Mouse (Mus musculus) right cerebral cortex, adult 2 months (tissue): Measurements from ENCODE around the gene Hivep2.

Source experiments
- DNase-seq, 2 experiments: peaks; one replicate each; pipeline ENCODE4 v3.0.0; 2021 to 2022; ENCODE audit warnings: low spot score in 2 of 2

The Hivep2 gene

DNA sequence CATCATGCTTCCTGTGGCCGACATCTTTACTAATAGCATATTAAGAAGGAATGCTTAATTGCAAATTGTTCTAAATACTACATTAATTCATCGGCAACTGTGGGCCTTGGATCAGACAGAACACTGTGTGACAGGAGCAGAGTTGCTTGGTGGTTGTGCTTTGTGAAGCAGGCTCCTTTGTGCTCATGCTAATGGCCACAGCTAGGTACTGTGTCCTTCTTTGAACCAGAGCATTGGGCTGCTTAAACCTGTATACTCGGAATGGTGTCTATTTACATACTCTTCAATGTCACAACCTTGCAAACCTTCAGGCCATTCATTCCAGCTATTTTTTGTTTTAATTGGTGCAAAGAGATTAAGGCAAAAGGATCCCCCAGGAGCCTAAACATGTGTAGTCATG lies 115.9 kb downstream of the Hivep2 start:
- no peak for DNase-seq

GRCm38 (mm10) chr10:14082275-14082674 lies 116.4 kb downstream of the Hivep2 start:
- no peak for DNase-seq

DNA sequence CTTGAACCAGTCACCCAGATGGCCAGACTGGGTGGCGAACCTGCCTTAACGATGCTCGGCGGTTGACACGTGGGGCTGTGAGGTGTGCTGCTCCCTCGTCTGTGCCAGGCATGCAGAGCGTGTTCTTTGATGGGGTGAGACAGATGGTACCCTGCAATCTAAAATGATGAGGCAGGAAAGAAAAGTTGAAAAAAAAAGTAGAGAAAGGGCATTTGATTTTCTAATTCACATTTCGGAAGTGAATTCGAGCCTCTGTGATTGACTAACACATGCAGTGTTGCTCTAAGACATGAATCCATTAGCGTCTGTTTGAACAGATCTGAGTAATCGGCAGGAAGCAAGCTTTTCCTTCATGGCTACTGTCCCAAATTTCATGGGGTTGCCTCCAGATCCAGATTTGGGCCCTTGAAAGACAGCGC lies 119.4 kb downstream of the Hivep2 start:
- no peak for DNase-seq

DNA sequence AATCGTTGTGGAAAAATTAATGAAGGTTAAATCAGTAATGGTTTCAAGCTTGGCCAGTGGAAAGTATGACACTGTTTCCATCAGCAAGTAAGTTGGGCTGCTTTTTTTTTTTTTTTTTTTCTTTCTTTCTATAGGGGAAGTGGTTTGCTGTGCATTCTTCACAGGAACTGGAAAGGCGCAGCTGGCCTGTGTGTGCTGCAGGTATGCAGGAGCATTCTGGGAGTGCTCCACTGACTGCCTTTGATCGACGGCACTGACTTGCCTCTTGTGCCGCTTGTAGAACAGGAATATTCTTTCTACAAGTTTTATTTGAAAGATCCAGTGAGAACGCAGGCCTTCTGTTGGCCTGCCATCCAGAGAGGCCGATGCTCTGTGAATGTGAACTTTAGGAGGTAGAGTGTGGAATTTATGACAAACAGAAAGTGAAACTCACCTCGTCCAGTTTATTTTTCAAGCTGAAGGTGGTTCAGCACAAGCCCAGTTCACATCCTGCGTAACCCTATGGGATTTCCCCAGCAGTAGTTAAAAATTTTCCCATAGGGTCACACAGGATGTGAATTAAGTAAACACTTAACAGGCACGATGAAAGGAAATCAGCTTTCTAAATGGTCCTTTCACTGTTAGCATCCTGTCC lies 120.1 kb downstream of the Hivep2 start:
- DNase-seq, result no peak

DNA sequence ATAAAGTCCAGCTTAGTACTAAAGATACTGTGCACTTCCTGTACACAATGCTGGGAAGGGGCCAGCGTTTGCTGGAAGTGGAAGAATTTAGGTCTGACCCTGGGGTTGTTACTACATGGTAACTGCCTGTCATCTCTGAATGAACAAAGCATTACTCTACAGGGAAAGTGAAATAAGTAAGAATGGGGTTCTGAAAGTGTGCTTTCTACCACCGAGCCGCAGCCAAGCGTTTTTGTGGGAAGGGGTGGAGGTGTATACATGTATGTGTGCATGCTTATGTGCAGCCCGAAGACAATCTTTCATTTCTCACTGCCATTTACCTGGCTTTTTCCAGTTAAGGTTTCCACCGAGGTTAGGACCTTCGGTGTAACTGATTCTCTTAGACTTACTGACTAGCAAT lies 121.4 kb downstream of the Hivep2 start:
- DNase-seq, result no peak

DNA sequence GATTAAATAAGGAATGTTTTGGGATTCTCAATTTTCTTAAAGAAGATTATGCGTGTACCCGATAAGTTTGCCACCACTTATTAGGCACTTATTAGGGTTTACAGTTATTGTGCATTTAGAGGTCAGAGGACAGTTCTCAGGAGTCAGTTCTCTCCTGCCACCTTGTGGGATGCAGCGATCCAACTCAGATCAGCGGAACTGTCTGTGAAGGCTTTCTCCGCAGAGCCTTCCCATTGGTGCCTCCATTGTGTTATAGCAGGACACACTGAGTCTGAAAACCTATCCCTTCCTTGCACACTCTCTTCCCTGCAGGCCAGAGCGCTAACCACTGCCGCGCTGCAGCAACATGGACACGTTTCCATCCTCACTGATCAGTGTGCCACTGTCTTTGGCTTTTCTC lies 123.6 kb downstream of the Hivep2 start:
- DNase-seq, result no peak

DNA sequence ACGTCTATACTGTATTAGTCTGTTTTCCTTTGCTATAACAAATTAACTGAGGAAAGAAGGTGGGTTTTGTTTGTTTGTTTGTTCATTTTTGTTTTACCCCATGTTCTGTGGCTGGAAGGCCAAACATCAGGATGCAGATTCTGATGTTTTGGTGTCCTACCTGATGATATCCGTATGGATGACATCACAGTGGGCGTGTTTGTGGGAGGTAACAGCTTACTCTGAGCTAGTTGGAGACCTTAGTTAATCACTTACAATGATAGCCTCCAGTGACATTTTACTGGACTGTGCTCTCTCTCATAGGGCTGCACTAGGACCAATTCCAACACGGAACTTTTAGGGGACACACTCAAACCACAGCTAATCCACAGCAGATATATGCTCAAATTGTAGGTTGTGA lies 128.2 kb downstream of the Hivep2 start:
- DNase-seq, result no peak

- no peak for DNase-seq
Measured at GRCm38 (mm10) chr10:14096045-14096444, 130.2 kb downstream of the Hivep2 start.

DNA sequence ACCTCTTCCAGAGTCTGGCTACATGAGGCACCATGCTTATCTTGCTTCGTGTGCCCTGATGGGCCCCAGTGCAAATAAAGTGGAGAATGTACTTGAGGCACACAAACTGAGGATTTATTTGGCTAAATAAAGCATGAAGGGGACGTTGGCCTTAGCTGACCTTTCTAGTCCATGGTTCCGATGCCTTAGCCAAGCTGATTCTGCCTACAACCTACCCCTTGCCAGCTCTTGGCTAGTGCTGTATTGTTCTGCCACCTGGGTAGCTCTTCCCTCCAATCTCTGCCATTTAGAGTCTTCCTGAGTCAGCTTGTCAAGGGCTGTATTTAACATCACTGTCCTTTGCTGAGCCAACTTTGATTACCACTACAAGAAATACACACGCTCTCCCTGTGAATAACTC lies 133.3 kb downstream of the Hivep2 start:
- no peak for DNase-seq

DNA sequence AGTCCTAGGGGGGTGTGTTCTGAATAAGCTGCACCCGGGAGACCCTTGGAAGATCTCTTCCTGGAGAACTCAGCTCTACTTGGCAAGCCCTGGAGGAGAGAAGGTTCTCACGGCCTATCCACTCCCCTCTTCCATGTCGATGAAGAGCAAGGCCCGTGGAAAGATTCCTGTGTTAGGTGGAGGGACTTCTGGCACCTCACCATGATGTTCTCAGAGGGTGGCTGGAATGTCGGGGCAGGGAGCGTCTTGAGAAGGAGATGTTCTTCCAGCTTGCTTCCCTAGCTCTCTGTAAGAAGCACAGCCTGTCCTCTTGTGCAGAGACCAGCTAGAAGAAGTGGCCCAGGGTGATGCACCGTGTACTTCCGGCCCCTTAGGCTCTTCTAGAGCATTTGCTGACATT lies 134.2 kb downstream of the Hivep2 start:
- DNase-seq, result no peak

DNA sequence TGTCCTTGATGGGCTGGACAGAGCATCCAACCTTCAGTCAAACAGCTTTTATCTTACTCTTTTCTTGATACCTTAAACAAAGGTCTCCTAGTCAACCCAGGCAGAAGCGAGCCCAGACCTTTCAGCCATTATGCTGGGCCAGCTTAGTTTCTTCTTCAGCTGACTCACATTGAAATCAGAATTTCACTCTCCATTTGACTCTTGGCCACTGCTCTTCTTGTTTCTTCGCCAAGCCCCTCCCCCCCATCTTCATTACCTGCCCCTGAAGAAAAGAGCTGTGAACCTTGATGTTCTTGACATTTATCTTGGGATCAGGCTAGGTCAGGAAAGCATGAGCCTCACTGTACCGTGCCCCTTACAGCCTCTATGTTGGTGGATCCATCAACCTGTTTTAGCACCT lies 135.0 kb downstream of the Hivep2 start:
- no peak for DNase-seq

DNA sequence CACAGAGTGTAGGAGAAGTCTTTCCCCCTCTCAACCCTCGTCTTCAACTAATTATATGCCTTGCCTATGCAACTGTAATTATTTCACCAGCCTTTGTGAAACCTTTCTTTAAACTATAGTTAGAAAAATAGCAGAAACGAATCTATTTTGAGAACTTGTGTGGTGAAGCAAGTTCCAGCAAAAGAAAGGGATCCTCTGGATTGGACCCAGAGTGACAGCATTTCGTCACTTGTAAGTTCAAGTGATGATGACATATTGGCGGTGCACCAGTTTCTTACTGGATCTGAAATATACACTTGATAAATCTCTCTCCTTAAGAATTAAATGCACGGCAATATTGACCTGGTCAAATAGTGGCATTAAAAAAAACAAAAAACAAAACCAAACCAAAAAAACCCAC lies 136.1 kb downstream of the Hivep2 start:
- DNase-seq, result no peak

GRCm38 (mm10) chr10:14107980-14108671 lies 142.3 kb downstream of the Hivep2 start:
- no peak for DNase-seq

DNA sequence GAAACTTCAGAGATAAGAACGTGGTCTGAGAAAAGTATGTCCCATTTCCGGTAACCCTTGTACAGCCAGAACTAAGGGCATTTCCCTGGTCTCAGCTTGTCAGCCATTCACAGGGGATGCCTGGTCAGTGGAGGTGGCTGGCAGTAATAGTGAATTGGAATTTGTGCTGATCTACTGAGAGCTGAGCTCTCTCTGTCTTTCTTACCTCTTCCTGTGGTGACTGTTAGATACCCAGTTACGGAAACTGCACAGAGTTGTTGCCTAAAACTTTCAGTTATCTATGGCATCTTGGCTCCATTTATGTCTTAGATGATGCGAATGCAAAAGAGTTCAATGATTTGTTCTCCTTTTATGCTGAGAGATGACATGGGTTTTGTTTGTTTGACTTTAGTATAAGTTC lies 150.0 kb downstream of the Hivep2 start:
- no peak for DNase-seq

- peak; percentile 58 to 75 for DNase-seq
Measured at GRCm38 (mm10) chr10:14116978-14117377, 151.1 kb downstream of the Hivep2 start.

DNA sequence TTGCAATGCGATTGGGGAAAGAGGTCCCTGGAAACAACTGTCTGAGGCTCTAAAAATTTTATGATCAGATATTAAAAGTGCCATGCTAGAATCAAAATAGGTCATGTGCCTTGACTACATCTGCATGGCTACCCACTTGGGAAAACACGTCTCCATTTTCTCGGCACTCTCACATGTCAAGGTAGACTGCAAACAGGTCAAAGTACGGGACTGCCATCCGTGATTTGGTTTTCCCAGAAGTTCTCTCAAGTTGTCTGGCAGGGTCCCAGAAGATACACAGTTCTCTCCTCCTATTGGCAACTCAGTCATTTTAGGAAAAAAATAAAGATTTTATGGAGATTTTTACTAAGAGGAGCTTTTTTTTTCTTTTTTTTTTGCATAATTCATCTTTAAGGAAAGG lies 153.3 kb downstream of the Hivep2 start:
- no peak for DNase-seq

- DNase-seq, result no peak
Measured at GRCm38 (mm10) chr10:14120512-14120911, 154.6 kb downstream of the Hivep2 start.

GRCm38 (mm10) chr10:14127826-14128225 lies 162.0 kb downstream of the Hivep2 start:
- DNase-seq, result no peak

DNA sequence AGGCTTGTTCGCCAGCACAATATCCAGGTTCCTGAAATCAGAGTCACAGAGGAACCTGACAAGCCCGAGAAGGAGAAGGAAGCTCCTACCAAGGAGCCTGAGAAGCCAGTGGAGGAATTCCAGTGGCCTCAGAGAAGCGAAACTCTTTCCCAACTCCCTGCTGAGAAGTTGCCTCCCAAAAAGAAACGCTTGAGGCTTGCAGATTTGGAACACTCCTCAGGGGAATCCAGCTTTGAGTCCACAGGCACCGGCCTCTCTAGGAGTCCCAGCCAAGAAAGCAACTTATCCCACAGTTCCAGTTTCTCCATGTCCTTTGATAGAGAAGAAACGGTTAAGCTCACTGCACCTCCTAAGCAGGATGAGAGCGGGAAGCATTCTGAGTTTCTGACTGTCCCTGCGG lies 164.4 kb downstream of the Hivep2 start:
- no peak for DNase-seq

- DNase-seq, result no peak
Measured at GRCm38 (mm10) chr10:14131307-14131706, 165.4 kb downstream of the Hivep2 start.

DNA sequence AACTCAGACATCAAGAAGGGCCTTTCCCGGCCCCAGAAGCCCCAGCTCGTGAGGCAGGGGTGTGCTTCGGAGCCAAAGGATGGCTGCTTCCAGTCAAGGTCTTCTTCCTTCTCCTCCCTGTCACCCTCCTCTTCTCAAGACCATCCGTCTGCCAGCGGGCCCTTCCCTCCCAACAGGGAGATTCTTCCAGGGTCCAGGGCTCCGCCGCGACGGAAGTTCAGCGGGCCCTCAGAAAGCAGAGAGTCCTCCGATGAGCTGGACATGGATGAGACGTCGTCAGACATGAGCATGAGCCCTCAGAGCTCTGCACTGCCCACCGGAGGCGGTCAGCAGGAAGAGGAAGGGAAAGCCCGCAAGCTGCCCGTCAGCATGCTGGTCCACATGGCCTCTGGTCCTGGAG lies 166.2 kb downstream of the Hivep2 start:
- DNase-seq, result no peak

GRCm38 (mm10) chr10:14132937-14133336 lies 167.1 kb downstream of the Hivep2 start:
- DNase-seq, result no peak

- no peak for DNase-seq
Measured at GRCm38 (mm10) chr10:14138663-14139062, 172.8 kb downstream of the Hivep2 start.

DNA sequence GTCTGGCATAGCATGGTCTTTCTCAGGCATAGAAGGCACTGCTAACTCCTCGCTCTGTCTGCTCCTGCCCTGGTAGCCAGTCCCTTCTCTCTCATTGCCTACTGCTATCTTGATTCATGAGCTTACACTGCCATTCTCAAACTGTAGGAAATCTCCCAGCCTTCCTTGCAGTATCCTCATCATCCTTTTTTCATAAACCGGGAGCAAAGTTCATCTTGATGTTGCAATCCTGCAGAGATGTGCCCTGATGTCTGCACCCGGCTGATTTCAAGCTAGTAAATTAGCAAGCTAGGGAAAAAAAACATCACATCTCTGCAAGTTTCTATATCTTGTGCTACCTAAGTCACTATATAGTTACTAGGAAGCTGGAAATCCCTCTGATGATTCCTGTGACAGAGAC lies 179.0 kb downstream of the Hivep2 start:
- no peak for DNase-seq
